Mouse (Mus musculus) neural tube, embryonic 15.5 days (tissue): ENCODE results near the gene Ubap2l. TPM values are rescaled to one million over a fixed set of nuclear protein-coding genes. Genes with fewer than 3 reads are reported as not detected.

Experiments used
- ATAC-seq: fragments of 200-750 bp; cut with Nextera tagmentation; 2 replicates; pipeline ENCODE4 v1.8.0; 2017; ENCODE audit warnings: mild to moderate bottlenecking, moderate TSS enrichment, moderate library complexity; ENCODE audit not compliant: low FRiP score
- H3K27ac ChIP-seq: fragments of 300-500 bp; sonication (generic); replicated peaks from 2 replicates; pipeline ENCODE4 v1.5.1; 2015; ENCODE audit warnings: mild to moderate bottlenecking, inconsistent platforms
- H3K27me3 ChIP-seq: fragments of 300-500 bp; sonication (generic); replicated peaks from 2 replicates; pipeline ENCODE4 v1.6.1; 2015; ENCODE audit warnings: inconsistent platforms
- H3K36me3 ChIP-seq: fragments of 300-500 bp; sonication (generic); 2 replicates; pipeline ENCODE4 v1.6.1; 2015; ENCODE audit warnings: inconsistent platforms
- H3K4me1 ChIP-seq: fragments of 300-500 bp; sonication (generic); 2 replicates; pipeline ENCODE4 v1.6.1; 2015; ENCODE audit warnings: inconsistent platforms
- H3K4me2 ChIP-seq: fragments of 300-500 bp; sonication (generic); 2 replicates; pipeline ENCODE4 v1.6.1; 2015; ENCODE audit warnings: inconsistent platforms, mild to moderate bottlenecking, moderate library complexity
- H3K4me3 ChIP-seq: fragments of 300-500 bp; sonication (generic); replicated peaks from 2 replicates; pipeline ENCODE4 v1.5.1; 2015; ENCODE audit warnings: mild to moderate bottlenecking, inconsistent platforms
- H3K9ac ChIP-seq: fragments of 300-500 bp; sonication (generic); replicated peaks from 2 replicates; pipeline ENCODE4 v1.6.1; 2015; ENCODE audit warnings: mild to moderate bottlenecking, inconsistent platforms
- H3K9me3 ChIP-seq: fragments of 300-500 bp; sonication (generic); replicated peaks from 2 replicates; pipeline ENCODE4 v1.6.1; 2016; ENCODE audit warnings: inconsistent platforms
- WGBS: fragments of 180-500 bp; shearing (Covaris S2); methylation state at CpG from one replicate; pipeline ENCODE4 v1.1.7; 2015; ENCODE audit warnings: mixed read lengths; 5-methylcytosine and 5-hydroxymethylcytosine counted together
- polyA plus RNA-seq: library from polyadenylated mRNA; unstranded; fragments of >200 nt; fragmentation: Nextera tagmentation; extraction: Ambion mirVana; gene quantifications from 2 replicates; pipeline ENCODE4 v1.2.1, GENCODE M21; 2015

The Ubap2l gene
- polyA plus RNA-seq, result 122 and 129 TPM in 2 replicates

DNA sequence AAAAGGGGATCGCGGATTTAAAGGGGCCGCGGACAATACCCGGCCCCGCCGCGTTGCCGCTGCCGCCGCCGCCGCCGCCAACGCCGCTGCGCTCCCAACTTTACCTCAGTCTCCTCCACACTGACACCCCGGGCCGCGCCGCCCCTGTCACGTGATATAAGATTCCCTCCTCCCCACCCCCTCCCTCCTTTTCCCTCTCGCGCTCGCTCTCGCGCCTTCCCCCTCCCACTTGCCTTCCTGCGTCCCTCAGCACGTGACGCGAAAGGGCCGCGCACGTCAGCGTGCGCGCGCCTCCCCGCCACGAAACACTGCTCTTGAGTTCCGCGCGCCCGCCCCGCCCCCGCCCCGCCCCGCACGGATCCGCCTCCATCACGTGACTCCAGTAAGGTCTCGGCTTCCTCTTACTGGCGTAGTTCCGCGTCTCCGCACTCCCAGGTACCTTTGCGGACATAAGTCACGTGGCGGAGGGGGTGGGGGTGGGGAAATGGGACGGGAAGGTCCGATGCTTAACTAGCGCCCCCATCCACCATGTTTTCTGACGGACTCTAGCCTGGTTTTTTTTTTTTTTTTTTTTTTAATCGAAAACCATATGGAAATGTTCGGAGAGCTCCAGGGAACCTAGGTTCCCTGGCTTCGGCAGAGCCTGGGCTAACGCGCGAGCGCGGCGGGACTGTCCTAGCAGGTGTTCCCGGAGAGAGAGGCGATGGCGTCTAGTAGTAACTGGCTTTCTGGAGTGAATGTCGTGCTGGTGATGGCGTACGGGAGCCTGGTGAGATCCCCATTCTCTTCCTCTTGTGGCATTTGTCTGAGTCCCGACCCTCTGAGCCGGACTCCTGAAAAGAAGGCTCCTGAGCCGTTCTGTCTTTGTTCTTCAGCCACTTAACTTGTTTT lies at the start of gene Ubap2l:
Gene Ubap2l, minus strand, starts transcription at position 278 of the 891 bp plus-strand sequence.
- H3K9me3 ChIP-seq, result no peaks in the 10 kb centered on the region
- H3K36me3 ChIP-seq, result peaks cover 26% of the 10 kb centered on the region
- no peaks in the 10 kb centered on the region for H3K27me3 ChIP-seq
- under 1% methylated on average over 80 of the region's 81 CpGs for WGBS
- peak within 1 kb of the TSS; percentile 99 for H3K9ac ChIP-seq
- peak within 1 kb of the TSS; percentile 95 for H3K27ac ChIP-seq
- H3K4me3 ChIP-seq, result peak within 1 kb of the TSS; percentile 89
- H3K4me1 ChIP-seq, result peaks cover 39% of the 10 kb centered on the region
- ATAC-seq, result peak; percentile 95
- H3K4me2 ChIP-seq, result peak within 1 kb of the TSS; percentile 71

DNA sequence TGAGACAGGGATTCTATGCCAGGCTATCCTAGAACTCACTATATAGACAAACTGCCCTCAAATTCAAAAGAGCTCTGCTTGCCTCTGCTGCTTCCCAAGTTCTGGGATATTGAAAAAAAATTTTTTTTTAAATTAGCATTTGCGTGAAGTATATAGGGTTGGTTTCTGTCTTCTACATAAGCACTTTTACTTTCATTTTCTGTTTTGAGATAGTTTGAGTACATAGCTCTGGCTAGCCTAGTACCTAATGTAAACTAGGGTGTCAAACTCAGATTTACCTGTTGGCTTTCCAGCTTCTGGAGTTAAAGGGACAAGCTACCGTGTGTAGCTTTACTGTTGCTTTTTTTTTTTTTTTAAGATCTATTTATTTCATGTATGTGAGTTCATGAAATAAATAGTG lies 49.2 kb upstream of the Ubap2l start:
- H3K4me3 ChIP-seq, result no peak overlapping the region
- H3K4me2 ChIP-seq, result no peak overlapping the region
- H3K27ac ChIP-seq, result no peak overlapping the region
- no peaks in the 10 kb centered on the region for H3K27me3 ChIP-seq
- H3K36me3 ChIP-seq, result peaks cover 33% of the 10 kb centered on the region
- H3K9me3 ChIP-seq, result no peaks in the 10 kb centered on the region
- H3K4me1 ChIP-seq, result no peaks in the 10 kb centered on the region
- no peak for ATAC-seq
- H3K9ac ChIP-seq, result no peak overlapping the region
- 98% methylated on average over 2 of the region's 2 CpGs for WGBS

- Histone ChIP-seq H3K9me3 (no peaks in the 10 kb centered on the region), H3K27ac (no peak overlapping the region), H3K4me2 (no peak overlapping the region), H3K9ac (no peak overlapping the region), H3K4me3 (no peak overlapping the region), H3K36me3 (peaks cover 37% of the 10 kb centered on the region), H3K27me3 (no peaks in the 10 kb centered on the region), H3K4me1 (no peaks in the 10 kb centered on the region)
- 92% methylated on average over 3 of the region's 3 CpGs for WGBS
- no peak for ATAC-seq
These were observed 48.6 kb upstream of the Ubap2l start for GRCm38 (mm10) chr3:90101010-90101409.

- Histone ChIP-seq H3K4me1 (no peaks in the 10 kb centered on the region), H3K27me3 (no peaks in the 10 kb centered on the region), H3K9ac (no peak overlapping the region), H3K27ac (no peak overlapping the region), H3K4me3 (no peak overlapping the region), H3K4me2 (no peak overlapping the region), H3K9me3 (no peaks in the 10 kb centered on the region), H3K36me3 (peaks cover 52% of the 10 kb centered on the region)
- WGBS, result 86% methylated on average over 5 of the region's 5 CpGs
- ATAC-seq, result no peak
These were observed 45.5 kb upstream of the Ubap2l start for GRCm38 (mm10) chr3:90097928-90098327.

DNA sequence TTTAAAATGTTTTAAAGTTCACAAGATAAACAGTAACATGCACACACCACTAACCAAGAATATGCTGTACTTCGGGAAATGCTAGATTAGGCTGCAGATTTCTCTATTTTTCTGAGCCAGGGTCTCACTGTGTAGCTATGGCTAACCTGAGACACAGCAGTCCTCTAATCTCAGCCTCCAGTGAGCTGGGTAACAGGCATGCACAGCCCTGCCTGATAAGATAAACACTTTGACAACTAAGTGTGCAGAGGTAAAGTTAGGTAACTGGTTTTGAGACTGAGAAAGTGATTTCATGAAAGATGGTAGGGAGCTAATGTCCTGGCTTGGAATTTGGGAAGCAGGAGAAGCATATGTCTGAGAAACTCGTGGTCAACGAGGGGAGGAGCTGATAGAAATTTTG lies 42.0 kb upstream of the Ubap2l start:
- H3K27me3 ChIP-seq, result no peaks in the 10 kb centered on the region
- H3K36me3 ChIP-seq, result peaks cover 73% of the 10 kb centered on the region
- H3K4me1 ChIP-seq, result no peaks in the 10 kb centered on the region
- no peak overlapping the region for H3K27ac ChIP-seq
- no peak for ATAC-seq
- no peak overlapping the region for H3K9ac ChIP-seq
- H3K9me3 ChIP-seq, result no peaks in the 10 kb centered on the region
- H3K4me3 ChIP-seq, result no peak overlapping the region
- no peak overlapping the region for H3K4me2 ChIP-seq
- WGBS, result 93% methylated on average over 3 of the region's 3 CpGs

DNA sequence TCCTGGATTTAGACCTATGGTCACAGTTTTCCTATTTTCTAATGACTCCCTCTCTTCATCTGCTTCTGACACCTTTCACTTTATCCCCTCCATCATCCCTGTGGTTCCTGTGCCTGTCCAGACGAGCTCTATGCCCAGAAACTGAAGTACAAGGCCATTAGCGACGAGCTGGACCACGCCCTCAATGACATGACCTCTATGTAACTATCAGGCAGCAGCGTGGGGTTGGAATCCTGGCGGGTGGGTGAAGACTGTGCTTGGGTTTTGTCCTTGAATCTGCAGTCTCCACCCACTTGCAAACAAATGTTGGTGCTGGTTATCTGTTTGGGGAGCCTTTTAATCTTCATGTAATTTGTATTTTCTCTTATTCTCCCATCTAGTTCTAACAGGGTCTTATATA lies 38.5 kb upstream of the Ubap2l start:
- Histone ChIP-seq H3K4me2 (no peak overlapping the region), H3K36me3 (peaks cover 77% of the 10 kb centered on the region), H3K9me3 (no peaks in the 10 kb centered on the region), H3K27me3 (no peaks in the 10 kb centered on the region), H3K4me1 (no peaks in the 10 kb centered on the region), H3K4me3 (no peak overlapping the region), H3K9ac (no peak overlapping the region), H3K27ac (no peak overlapping the region)
- ATAC-seq, result no peak
- WGBS, result 90% methylated on average over 6 of the region's 6 CpGs

DNA sequence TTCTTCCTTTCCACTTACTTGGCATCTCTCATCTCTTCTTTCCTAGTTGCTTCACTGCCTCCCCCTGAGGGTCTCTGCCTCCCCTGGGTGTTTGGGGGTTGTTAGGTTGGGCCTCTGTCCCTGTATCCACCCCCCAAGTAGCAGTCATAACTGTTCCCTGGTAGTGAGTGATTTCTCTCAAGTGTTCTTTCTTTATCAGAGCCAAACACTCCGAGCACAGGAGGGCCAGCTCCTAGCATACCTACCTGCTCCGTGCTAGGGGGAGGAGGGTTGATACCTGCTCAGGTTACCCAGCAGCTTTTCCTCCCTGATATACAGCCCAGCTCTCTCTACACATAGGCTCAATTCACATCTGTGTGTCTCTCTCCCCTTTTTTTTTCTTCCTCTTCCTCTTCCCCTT lies 36.2 kb upstream of the Ubap2l start:
- no peak for ATAC-seq
- no peaks in the 10 kb centered on the region for H3K9me3 ChIP-seq
- no peak overlapping the region for H3K4me3 ChIP-seq
- H3K36me3 ChIP-seq, result peaks cover 68% of the 10 kb centered on the region
- H3K27ac ChIP-seq, result no peak overlapping the region
- 98% methylated on average over 2 of the region's 2 CpGs for WGBS
- peaks cover 17% of the 10 kb centered on the region for H3K4me1 ChIP-seq
- no peaks in the 10 kb centered on the region for H3K27me3 ChIP-seq
- H3K9ac ChIP-seq, result no peak overlapping the region
- H3K4me2 ChIP-seq, result no peak overlapping the region

GRCm38 (mm10) chr3:90086068-90086467 lies 33.6 kb upstream of the Ubap2l start:
- H3K36me3 ChIP-seq, result peaks cover 43% of the 10 kb centered on the region
- no peak overlapping the region for H3K4me3 ChIP-seq
- WGBS, result 88% methylated on average over 5 of the region's 5 CpGs
- no peaks in the 10 kb centered on the region for H3K9me3 ChIP-seq
- H3K9ac ChIP-seq, result no peak overlapping the region
- H3K4me1 ChIP-seq, result peaks cover 42% of the 10 kb centered on the region
- no peak for ATAC-seq
- no peaks in the 10 kb centered on the region for H3K27me3 ChIP-seq
- no peak overlapping the region for H3K4me2 ChIP-seq
- H3K27ac ChIP-seq, result no peak overlapping the region

GRCm38 (mm10) chr3:90085281-90085680 lies 32.9 kb upstream of the Ubap2l start:
- ATAC-seq, result no peak
- Histone ChIP-seq H3K4me3 (no peak overlapping the region), H3K4me2 (no peak overlapping the region), H3K27me3 (no peaks in the 10 kb centered on the region), H3K9me3 (no peaks in the 10 kb centered on the region), H3K27ac (peak overlapping the region; percentile 23; the same call in 1 of the 2 replicates), H3K36me3 (peaks cover 36% of the 10 kb centered on the region), H3K9ac (no peak overlapping the region), H3K4me1 (peaks cover 49% of the 10 kb centered on the region)
- WGBS, result 95% methylated on average over 6 of the region's 6 CpGs

DNA sequence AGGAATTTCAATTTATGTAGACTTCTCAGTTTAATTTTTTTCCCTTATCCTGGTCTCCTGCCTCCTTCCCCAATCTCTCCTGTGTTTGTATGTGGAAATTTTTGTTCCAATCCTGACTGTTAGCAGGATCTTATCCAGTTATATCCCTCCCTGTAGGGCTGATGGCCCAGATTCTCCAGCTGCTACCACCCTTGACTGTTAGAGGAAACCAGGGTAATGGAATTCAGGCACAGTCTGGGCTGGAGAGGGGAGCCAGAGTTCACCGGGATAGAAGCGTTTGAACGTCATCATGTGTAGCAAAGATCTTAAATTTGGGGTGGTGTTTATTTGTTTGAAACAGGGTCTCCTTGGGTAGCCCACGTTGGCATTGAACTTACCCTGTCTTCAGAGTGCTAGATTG lies 32.4 kb upstream of the Ubap2l start:
- Histone ChIP-seq H3K36me3 (peaks cover 31% of the 10 kb centered on the region), H3K9ac (no peak overlapping the region), H3K4me3 (no peak overlapping the region), H3K4me1 (peaks cover 51% of the 10 kb centered on the region), H3K9me3 (no peaks in the 10 kb centered on the region), H3K27ac (peak overlapping the region; percentile 23; the same call in 1 of the 2 replicates), H3K27me3 (no peaks in the 10 kb centered on the region), H3K4me2 (no peak overlapping the region)
- no peak for ATAC-seq
- WGBS, result 66% methylated on average over 4 of the region's 4 CpGs

GRCm38 (mm10) chr3:90083698-90084324 lies 31.4 kb upstream of the Ubap2l start:
- Histone ChIP-seq H3K27me3 (no peaks in the 10 kb centered on the region), H3K9ac (no peak overlapping the region), H3K9me3 (no peaks in the 10 kb centered on the region), H3K4me3 (no peak overlapping the region), H3K4me1 (peaks cover 56% of the 10 kb centered on the region), H3K4me2 (peak overlapping the region; percentile 9; the same call in 1 of the 2 replicates), H3K27ac (peak overlapping the region; percentile 54; the same call in 1 of the 2 replicates), H3K36me3 (peaks cover 21% of the 10 kb centered on the region)
- no peak for ATAC-seq
- WGBS, result 55% methylated on average over 3 of the region's 3 CpGs

GRCm38 (mm10) chr3:90083034-90083433 lies 30.6 kb upstream of the Ubap2l start:
- no peak for ATAC-seq
- Histone ChIP-seq H3K9ac (no peak overlapping the region), H3K36me3 (peaks cover 13% of the 10 kb centered on the region), H3K27ac (peak overlapping the region; percentile 7; the same call in 1 of the 2 replicates), H3K4me3 (no peak overlapping the region), H3K4me1 (peaks cover 58% of the 10 kb centered on the region), H3K4me2 (peak overlapping the region; percentile 22), H3K9me3 (no peaks in the 10 kb centered on the region), H3K27me3 (no peaks in the 10 kb centered on the region)
- 67% methylated on average over 5 of the region's 5 CpGs for WGBS
